ENCODE assay signal across 28 mouse cellular contexts in the genomic region with DNA sequence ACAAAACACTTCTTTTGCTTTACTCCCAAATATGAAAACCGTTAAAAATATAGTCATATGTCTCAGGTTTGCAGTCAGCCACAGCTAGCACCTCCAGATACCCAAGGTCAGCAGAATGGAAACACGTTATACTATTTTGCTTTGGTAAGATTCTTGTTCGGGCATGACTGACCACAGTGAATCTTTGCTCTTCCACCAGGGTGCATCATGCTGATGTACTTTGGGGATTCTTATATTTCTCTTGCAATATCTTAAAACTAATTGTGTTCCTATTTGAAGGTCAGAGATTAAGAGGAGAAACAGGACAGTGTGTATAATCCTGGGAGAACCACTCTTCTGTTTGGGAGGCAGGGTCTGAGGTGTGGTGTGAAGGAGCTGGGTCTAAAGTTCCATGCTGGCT.
"Had no signal": no experiment of that assay in that cellular context is flagged by ENCODE, and none has a peak within 500 bp of the region (broad histone marks: within the 10 kb centered on the region; RNA-seq: fewer than 3 reads in every experiment).

No protein-coding gene starts in this region.

- H3K4me3 ChIP-seq: gastrocnemius, adult 2 months; heart, embryonic 10.5 days; heart, embryonic 12.5 days; hindbrain, embryonic 10.5 days; hindbrain, embryonic 12.5 days; intestine, embryonic 15.5 days; kidney, embryonic 15.5 days; layer of hippocampus, adult 2 months; left cerebral cortex, adult 2 months; limb, embryonic 10.5 days; limb, embryonic 12.5 days; liver, embryonic 13.5 days had no signal

- DNase-seq: gastrocnemius, adult 2 months; gastrocnemius, postnatal 10 days; gastrocnemius, postnatal 25 days; heart, adult 18-20 months; heart, postnatal 10 days; heart, postnatal 4 days; kidney, adult 18-20 months; kidney, adult 9 months; kidney, postnatal 10 days; kidney, postnatal 25 days; kidney, postnatal 4 days; liver; liver, embryonic 13.5 days had no signal

- H3K9me3 ChIP-seq: heart, embryonic 10.5 days; heart, embryonic 12.5 days; hindbrain, embryonic 10.5 days; hindbrain, embryonic 12.5 days; intestine, embryonic 15.5 days; kidney, embryonic 15.5 days; limb, embryonic 10.5 days; limb, embryonic 12.5 days; liver, embryonic 13.5 days had no signal

- ATAC-seq: hindbrain, embryonic 16.5 days; inflammation-experienced regulatory T-cells, adult 6 months; intestine, embryonic 15.5 days; intestine, postnatal 0 days had no signal

- H3K4me2 ChIP-seq: heart, embryonic 12.5 days; hindbrain, embryonic 12.5 days; hindbrain, embryonic 14.5 days; intestine, embryonic 15.5 days; kidney, embryonic 15.5 days; limb, embryonic 12.5 days; liver, embryonic 11.5 days; liver, embryonic 13.5 days had no signal

- H3K4me1 ChIP-seq: heart, embryonic 10.5 days; heart, embryonic 12.5 days; hindbrain, embryonic 10.5 days; hindbrain, embryonic 12.5 days; intestine, embryonic 15.5 days; kidney, embryonic 15.5 days; limb, embryonic 10.5 days; limb, embryonic 12.5 days; liver, embryonic 13.5 days had no signal

- H3K36me3 ChIP-seq: heart, embryonic 10.5 days; heart, embryonic 12.5 days; hindbrain, embryonic 10.5 days; hindbrain, embryonic 12.5 days; intestine, embryonic 15.5 days; kidney, embryonic 15.5 days; limb, embryonic 10.5 days; limb, embryonic 12.5 days; liver, embryonic 13.5 days had no signal

- H3K27me3 ChIP-seq: heart, embryonic 12.5 days; hindbrain, embryonic 12.5 days; intestine, embryonic 15.5 days; limb, embryonic 12.5 days; liver, embryonic 13.5 days had no signal

- H3K27ac ChIP-seq: gastrocnemius, adult 2 months; heart, embryonic 10.5 days; hindbrain, embryonic 10.5 days; hindbrain, embryonic 12.5 days; hindbrain, embryonic 14.5 days; intestine, embryonic 15.5 days; kidney, embryonic 15.5 days; layer of hippocampus, adult 2 months; left cerebral cortex, adult 2 months; limb, embryonic 10.5 days; limb, embryonic 12.5 days; liver, embryonic 13.5 days had no signal

- H3K9ac ChIP-seq: heart, embryonic 12.5 days; hindbrain, embryonic 12.5 days; hindbrain, embryonic 14.5 days; intestine, embryonic 15.5 days; kidney, embryonic 15.5 days; limb, embryonic 12.5 days; liver, embryonic 13.5 days had no signal
